Mouse (Mus musculus) A20 (cell line): ENCODE results near the gene Borcs6.

ENCODE experiments used
- DNase-seq: peaks from one replicate; pipeline ENCODE4 v3.0.0-alpha.2; 2011; ENCODE audit warnings: low read depth, low spot score

Borcs6 gene

DNA sequence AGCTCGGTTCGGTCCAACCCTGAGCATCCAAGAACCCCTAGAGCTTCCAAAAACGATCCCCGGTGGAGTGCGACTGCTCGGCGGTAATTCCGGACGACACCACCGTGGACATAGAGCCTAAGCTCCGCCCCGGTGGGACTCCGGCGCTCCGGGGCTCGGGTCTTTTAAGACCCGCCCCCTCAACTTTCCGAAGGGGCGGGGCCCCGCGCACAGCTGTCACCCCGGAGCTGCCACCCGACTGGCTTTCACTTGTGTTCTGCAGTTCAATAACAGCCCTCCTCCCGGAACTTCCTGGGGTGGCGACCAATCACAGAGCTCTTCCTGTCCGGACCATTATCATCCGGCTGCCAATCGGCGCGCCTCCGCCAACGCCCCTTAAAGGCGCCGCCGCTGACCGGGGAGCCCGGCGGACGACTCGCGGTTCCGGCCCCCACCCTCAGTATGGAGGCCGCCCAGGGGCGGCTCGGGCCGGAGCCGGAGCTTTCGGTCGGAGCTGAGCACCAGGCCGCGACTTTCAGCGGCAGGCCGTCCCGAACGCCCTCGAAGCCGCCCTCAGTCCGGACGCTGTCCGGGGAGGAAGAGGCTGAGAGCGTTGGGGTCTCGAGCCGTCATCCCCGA, at the start of gene Borcs6:
Gene Borcs6 (plus strand): TSS at position 361 of the 618 bp plus-strand sequence.
- peak; percentile 97 for DNase-seq

DNA sequence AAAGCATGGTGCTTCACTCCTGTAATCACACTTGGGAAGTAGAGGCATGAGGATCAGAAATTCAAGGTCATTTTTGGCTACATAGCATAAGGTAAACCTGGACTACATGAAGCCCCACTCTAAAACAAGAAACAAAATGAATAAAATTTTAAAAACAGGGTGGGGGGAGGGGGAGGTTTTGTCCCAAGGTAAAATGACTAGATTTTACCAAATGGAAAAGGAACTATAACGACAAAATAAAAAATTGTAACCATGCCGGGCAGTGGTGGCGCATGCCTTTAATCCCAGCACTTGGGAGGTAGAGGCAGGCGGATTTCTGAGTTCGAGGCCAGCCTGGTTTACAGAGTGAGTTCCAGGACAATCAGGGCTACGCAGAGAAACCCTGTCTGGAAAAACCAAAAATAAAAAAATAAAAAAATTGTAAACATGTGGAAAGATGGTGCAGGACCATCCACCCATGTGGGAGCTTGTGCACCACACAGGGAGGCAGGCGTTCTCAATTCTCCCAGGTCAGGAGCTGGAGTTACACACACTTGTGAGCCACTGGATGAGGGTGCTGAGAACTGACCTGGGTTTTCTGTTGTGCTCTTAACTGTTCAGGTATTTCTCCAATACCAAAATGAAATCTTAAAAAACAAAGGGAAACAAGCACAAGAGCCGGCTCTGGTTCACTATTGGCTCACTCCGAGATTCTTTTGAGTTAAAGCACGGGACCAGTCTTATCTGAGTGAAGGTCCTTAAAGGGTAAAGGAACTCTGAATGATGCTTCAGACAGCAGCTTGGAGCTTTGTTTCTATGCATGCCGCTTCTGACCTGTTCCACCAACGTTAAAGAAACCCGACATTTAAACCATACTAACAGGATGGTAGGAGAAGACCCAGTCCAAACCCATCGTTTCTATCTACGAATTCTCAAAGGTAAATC, 48.9 kb upstream of the Borcs6 start:
- no peak for DNase-seq

DNA sequence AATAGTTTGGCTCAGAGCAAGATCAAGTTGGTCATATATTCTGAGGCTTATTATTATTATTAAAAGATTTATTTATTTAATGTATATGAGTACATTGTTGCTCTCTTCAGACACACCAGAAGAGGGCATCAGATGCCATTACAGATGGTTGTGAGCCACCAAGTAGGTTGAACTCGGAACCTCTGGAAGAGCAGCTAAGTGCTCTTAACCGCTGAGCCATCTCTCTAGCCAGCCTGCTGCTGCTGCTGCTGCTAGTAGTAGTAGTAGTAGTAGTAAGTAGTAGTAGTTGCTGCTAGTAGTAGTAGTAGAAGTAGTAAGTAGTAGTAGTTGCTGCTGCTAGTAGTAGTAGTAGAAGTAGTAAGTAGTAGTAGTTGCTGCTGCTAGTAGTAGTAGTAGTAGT, 48.1 kb upstream of the Borcs6 start:
- DNase-seq = peak; percentile 56

DNA sequence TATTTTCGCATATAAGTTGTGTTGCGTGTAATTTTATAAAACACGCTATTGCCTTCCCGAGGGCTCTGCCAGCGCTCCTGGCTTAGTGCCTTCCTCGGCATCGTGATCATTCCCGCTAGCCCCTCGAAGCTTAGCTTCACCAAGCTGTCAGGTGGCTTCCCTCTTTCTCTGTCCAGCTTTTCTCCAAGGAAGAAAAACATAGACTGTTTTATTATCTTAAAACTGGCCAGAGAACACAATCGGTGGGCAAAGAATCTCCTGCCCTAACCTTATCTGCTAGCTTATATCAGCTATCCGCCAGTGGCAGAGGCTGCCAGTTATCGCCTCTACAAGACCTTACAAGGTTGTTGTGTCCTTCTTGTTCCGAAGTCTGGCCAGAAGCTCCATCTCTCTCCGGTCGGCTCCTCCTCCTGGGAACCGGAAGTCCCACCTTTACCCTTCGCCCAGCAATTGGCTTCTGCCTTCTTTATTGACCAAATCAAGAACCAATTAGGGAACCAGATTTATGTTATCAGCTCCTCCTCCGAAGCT, 47.4 kb upstream of the Borcs6 start:
- peak; percentile 94 for DNase-seq

DNA sequence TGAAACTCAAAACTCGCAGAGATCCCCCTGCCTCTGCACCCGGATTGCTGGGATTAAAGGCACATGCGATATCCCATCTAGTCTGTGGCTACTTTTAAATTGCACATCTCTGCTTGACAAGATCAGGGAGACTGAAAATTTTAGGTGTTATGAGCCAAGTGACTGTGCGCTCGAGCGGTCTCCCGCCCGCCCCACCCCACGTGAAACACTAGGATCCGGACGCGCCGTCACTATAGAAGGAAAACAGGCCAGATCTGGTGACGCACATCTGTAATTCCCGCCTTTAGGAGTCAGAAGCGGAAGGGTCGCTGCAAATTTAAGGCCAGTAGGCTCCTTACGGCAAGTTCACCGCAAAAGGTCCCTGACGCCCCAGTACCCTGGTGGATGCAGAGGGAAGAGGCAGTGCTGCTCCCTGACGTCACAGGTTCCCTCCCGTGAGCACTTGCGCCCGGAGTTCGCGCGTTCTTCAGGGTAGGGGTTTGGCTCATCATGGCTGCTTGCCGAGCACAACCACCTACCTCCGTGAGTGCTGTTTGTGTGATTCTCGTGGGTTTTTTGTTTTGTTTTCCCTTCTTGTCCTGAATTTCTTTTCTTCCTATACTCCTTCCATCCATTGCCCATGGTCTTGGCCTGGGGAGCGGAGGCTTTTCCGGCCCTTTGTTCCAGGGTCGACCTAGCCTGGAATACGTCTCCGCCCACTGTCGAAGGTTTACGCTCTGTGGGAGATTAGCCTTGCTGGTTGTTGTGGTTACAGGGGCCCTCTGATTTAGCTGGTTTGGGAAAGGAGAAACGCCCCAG, 43.7 kb upstream of the Borcs6 start, which contains the start of gene Ctc1:
Gene Ctc1 (plus strand): TSS at position 268 of the 798 bp plus-strand sequence.
- DNase-seq = peak; percentile 95

DNA sequence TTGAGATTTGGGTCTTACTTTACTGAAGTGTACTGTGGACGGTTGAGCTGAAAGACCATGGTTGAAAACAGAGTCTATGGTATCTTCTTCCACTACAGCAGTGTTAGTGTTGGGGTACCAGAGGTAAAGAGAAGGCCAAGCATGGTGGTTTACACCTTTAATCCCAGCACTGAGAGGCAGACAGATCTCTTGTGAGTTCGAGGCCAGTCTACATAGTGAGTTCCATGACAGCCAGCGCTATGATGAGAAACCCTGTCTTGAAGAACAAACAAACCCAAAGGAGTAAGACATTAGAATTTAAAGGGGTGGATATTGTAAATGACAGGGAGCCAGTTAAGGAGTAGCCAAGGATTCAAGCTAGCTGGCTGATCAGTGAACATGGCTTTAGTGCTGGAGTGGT, 42.8 kb upstream of the Borcs6 start:
- no peak for DNase-seq

DNA sequence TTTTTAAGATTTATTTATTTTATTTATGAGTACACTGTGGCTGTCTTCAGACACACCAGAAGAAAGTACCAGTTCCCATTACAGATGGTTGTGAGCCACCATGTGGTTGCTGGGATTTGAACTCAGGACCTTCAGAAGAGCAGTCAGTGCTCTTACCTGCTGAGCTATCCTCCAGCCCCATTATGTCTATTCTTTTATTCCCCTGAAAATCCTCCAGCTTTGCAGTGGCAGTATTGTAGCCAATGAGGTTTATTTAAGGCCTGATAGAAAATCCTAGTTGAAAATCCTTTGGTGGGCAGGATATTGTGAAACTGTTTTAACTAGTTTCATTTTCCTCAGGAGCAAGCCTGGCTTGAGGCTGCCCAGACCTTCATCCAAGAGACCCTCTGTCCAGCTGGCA, 38.8 kb upstream of the Borcs6 start:
- DNase-seq = no peak

DNA sequence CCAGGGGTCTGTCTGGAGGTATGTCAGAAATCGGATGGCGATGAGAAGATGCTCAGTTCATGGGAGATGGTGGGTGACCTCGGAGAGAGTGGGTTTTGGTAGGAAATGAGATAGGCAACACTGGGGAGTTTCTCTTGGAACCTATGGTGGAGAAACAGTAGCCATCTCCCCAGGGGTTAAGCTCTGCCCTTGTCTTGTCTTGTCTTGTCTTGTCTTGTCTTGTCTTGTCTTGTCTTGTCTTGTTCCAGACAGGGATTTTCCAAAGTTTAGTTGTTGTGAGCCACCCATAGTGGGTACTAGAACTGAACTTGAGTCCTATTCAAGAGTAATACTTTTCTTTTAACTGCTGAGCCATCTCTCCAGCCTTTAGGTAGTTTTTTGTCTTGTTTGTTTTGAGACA, 33.0 kb upstream of the Borcs6 start:
- no peak for DNase-seq

DNA sequence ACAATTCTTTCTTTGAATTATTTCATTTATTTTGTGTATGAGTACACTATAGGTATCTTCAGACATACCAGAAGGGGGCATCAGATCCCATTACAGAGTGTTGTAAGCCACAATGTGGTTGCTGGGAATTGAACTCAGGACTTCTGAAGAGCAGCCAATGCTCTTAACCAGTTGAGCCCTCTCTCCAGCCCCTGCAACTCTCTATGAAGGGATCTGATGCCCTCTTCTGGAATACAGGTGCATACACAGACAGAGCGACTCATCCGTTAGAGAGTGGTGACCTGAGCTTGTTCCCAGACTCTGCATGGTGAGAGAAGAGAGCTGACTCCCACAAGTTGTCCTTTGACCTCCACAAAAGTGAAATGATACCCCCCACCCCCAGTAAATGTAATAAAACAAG, 30.7 kb upstream of the Borcs6 start:
- DNase-seq = peak; percentile 54

DNA sequence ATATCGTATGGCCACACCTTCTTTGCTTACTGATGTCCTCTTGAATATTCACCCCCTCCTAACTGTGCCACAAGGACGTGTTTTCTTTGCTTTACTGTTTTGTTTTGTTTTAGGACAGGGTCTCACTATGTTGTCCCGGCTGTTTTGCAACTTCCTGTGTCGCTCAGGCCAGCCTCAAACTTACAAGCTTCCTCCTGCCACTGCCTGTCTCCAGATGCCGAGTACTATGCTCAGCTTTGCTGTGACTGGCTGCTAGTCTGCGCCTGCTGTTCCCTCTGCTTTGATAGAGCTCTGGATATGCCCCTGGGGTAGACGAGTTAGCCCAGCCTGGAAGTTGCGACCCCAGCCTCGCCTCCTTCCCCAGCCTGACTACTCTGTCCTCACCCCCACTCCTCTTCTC, 26.0 kb upstream of the Borcs6 start:
- DNase-seq = no peak

DNA sequence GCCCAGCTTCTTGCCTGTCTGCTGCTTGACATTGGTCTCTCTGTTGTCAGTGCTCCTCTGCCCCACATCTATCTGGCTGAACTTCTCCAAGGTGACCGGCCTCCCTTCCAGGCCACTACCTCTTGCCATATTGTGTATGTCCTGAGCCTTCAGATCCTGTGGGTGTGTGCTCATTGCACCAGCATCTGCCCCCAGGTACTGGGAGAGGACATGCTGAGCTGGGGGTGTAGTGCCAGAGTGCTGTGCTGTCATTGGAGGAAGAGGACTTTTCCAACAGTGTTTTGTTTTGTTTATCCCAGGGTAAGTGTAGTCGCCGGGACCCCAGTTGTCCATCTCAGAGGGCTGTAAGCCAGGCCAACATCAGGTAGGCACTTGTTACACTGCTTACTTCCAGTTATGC, 24.9 kb upstream of the Borcs6 start:
- DNase-seq = no peak

DNA sequence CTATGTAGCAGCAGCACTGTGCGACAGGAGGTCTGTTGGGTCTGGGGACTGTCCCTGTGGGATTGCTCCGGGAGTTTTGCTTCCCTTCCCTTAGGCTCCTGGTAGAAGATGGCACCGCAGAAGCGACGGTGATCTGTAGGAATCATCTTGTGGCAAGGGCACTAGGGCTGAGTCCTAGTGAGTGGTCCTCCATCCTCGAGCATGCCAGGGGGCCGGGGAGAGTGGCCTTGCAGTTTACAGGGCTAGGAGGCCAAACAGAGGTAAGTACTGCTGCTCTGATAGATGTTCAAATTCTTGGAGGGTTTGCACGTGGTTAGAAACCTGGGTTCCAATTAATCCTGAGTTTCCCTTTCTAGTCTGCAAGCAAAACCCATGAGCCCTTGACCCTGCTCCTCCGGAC, 24.1 kb upstream of the Borcs6 start:
- no peak for DNase-seq

DNA sequence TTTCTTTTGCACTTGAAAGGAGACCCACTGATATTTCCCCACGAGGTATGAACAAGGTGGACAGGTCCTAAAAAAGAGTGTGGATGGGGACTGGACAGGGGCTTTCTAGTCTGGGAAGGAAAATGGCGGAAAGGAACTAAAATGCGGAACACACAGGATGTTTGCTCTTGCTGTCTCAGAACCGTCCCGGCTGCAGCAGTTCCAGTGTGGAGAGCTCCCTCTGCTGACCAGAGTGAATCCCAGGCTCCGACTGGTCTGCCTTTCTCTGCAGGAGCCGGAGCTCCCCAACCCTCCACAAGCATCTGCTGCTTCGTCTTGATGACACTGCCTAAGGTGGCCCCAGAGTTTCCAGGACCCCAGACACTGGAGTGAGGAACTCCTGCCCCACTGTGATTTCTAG, 23.7 kb upstream of the Borcs6 start:
- peak; percentile 72 for DNase-seq

DNA sequence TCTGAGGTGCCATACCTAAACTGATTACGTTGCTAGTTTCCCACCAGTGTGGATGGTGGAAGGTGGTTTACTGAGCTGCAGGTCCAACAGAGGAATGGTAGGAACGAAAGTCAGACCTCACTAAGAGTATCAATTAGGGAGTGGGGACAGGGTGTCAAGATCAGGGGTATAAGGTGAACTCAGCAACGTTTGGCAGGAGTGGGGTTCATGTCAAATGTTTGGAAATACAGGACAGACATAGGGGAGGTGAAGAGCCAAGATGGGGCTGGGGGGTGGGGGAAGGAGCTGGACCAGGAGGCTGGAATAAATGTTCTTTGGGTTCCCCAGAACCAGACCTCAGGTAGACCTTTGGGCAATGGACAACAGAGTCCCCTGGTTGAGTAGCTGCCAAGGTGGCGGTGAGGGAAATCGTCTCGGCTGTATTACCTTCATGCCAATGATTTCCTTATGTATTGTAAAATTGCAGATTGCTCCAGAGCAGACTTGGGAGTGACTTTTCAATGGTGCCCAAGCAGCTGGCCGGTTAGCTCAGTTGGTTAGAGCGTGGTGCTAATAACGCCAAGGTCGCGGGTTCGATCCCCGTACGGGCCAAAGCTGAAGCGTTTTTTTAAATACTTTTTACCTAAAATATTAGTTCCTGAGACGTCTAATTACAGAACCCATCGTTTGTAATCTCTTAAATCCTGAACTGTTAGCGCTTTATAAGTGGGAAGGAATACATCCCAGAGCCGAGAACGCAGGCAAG, 22.9 kb upstream of the Borcs6 start:
- peak; percentile 89 for DNase-seq

DNA sequence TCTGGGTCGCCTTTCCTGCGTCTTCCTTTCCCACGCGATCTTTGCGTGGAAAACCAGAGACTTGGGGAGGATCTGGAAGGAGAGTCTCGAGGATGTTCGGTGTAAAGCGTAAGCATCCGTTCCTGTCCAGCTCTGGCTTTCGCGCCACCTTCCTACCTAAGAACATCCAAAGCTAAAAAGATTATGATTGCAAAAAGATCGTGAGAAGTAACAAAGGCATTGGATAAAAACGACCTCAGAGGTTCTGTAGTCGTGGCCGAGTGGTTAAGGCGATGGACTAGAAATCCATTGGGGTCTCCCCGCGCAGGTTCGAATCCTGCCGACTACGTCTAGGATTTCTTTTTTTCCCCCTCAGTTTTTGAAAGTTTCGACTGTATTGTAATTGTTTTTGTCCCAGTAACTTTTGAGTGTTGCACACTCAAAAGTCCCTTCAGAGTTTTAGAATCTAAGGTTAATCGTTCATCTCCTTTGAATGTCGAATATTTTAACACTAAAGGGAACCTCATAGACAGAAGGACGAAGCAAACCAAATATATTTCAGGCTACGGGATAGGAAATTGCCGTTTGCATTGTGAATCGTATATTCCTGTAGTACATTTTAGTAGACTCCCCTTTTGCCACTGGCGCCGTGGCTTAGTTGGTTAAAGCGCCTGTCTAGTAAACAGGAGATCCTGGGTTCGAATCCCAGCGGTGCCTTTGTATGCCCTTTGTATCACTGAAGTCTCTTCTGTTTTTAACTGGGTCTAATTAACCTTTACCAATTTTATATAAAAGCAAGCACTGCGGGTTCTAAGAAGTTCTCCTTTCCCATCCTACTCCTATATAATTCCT, 22.1 kb upstream of the Borcs6 start:
- peak; percentile 91 for DNase-seq

DNA sequence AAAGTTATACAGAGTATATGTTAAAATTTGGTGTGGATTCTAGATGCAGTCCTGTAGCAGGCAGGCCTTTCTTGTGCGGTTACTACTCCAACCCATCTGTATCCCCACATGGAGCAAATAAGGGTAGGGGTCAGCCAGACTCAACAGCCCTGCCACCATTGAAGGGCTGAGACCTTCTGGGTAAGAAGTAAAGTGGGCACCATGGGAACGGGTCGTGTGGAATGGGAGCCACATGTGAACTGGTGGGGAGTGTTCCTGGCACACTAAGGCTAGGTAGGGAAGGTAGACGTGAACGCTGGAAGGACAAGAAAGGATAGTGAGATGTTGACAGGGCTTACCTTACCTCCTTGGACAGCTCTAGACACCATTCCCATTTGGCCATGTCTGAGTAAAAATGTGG, 21.3 kb upstream of the Borcs6 start:
- no peak for DNase-seq

DNA sequence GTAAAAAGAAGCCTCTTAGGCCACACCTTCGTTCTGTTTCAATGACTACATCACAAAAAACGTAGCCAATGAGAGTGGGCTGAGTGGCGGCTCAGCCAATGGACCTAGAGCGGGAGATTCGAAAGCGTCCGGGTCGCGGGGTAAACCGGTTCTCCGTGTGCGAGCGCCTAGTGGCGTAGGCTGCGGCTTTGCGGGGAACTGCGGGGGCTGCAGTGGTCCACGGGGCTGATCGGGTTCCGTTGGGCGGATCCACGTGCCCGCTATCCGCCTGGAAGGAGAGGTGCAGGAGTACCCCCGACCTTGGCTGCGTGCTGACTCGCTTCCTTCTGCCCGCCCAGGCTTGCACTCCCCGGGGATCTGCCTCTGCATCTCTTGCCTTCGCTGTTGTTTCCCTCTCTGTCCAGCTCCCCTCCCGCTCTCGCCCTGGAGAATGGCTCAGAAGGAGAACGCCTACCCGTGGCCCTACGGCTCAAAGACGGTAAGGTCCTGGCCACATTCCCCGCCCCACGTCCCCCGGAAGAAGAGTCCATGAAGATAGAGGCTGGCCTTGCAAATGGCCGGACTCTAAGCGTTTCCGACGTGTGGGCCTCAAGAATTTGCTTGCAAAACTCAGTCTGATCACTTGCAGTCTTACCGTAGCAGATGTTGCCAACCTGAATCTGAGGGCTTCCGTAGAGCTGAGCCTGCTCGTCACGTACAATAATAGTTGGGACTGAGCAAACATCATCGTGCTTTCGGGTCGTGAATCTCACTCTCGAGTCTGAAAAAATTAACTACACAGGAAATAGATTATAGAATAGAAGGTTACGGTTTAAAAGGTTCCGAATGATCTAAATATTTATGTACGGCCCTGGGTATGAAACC, 13.8 kb upstream of the Borcs6 start, which contains the start of gene Aurkb:
Gene Aurkb (plus strand): TSS at position 117 of the 864 bp plus-strand sequence.
- DNase-seq = peak; percentile 94

DNA sequence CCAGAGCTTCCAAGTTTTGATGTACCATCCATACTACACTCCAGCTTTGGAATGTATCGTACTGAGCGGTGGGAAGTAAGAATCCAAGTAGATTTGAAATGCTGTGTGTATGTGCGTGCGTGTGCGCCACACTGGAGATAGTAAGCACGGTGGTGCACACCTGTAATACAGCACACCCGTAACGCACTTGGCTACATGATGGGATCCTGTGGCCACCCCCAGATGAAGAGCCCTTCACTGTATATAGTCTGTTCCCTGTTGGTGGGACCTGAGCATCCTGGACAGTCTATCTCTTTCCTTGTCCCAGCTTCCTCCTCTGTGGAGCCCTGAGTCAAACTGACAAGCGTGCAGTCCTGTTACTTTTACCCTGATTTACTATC, 13.1 kb upstream of the Borcs6 start:
- peak; percentile 29 for DNase-seq

DNA sequence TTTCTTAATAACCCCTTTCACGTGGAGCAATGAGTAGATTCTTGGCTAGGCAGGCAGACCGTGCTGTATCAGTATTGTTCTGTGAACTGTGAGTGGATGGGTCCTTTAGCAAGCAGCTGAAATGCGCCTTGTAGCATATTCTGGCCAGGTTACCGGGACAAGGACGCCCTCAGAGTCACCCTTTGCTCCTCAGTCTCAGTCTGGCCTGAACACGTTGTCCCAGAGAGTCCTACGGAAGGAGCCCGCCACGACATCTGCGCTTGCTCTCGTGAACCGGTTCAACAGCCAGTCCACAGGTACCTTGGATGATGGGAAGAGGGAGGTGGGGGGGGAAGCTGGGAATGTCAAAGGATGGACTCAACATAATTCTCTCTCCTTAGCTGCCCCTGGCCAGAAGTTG, 11.9 kb upstream of the Borcs6 start:
- DNase-seq = no peak
